In genomic region chr9:91366226-91366998, GRCm38 (mm10) we compare ENCODE assay signal across 12 mouse cellular contexts. TPM values are rescaled to one million over a fixed set of nuclear protein-coding genes. Genes with fewer than 3 reads are reported as not detected.
DNase-seq lines count a peak whose midpoint lies in the region; ATAC-seq and TF ChIP-seq lines count a peak whose summit lies in the region.
"Had no signal": no experiment of that assay in that cellular context is flagged by ENCODE, and none has a peak within 500 bp of the region (broad histone marks: within the 10 kb centered on the region; RNA-seq: fewer than 3 reads in every experiment).

No protein-coding gene starts in this region.

- H3K9me3 ChIP-seq in limb, embryonic 10.5 days (replicated peaks), result no peaks in the 10 kb centered on the region
- no peaks in the 10 kb centered on the region for H3K9me3 ChIP-seq in liver, embryonic 12.5 days (replicated peaks)
- H3K9me3 ChIP-seq: embryonic facial prominence, embryonic 15.5 days; heart, embryonic 13.5 days had no signal

- peaks cover 100% of the 10 kb centered on the region for H3K27me3 ChIP-seq in limb, embryonic 10.5 days (ENCODE audit: low read depth, poor library complexity, severe bottlenecking)
- peaks cover 100% of the 10 kb centered on the region for H3K27me3 ChIP-seq in liver, embryonic 12.5 days (replicated peaks)

- no peaks in the 10 kb centered on the region for H3K4me1 ChIP-seq in embryonic fibroblast, embryonic 13.5 days (ENCODE audit: control insufficient read depth, insufficient read depth, low read length)
- peaks cover 20% of the 10 kb centered on the region for H3K4me1 ChIP-seq in limb, embryonic 10.5 days
- peaks cover 10% of the 10 kb centered on the region; the same call in 1 of the 2 replicates for H3K4me1 ChIP-seq in liver, embryonic 12.5 days

- no peak overlapping the region; the same call in 1 of the 2 replicates for H3K4me3 ChIP-seq in left cerebral cortex, adult 2 months
- 0 out of 2 replicates have a peak overlapping the region, but pooled peaks have one; percentile 7 for H3K4me3 ChIP-seq in embryonic fibroblast, embryonic 13.5 days (ENCODE audit: insufficient read depth, low read length)
- no peak overlapping the region for H3K4me3 ChIP-seq in limb, embryonic 10.5 days
- no peak overlapping the region for H3K4me3 ChIP-seq in liver, embryonic 12.5 days

- no peak overlapping the region for H3K4me2 ChIP-seq in liver, embryonic 12.5 days

- H3K27ac ChIP-seq in left cerebral cortex, adult 2 months, result peak overlapping the region; percentile 36; the same call in 1 of the 2 replicates
- no peak overlapping the region; the same call in 1 of the 2 replicates for H3K27ac ChIP-seq in embryonic fibroblast, embryonic 13.5 days (ENCODE audit: insufficient read depth, low read length)
- H3K27ac ChIP-seq in limb, embryonic 10.5 days, result no peak overlapping the region
- no peak overlapping the region for H3K27ac ChIP-seq in liver, embryonic 12.5 days
- H3K27ac ChIP-seq: embryonic facial prominence, embryonic 15.5 days; heart, embryonic 13.5 days had no signal

- WGBS in limb, embryonic 10.5 days, result 0% methylated on average over 18 of the region's 18 CpGs
- WGBS in liver, embryonic 12.5 days (ENCODE audit: insufficient replicate concordance), result 4% methylated on average over 17 of the region's 18 CpGs

- intact Hi-C loops in left cerebral cortex, adult 2 months (cut with DNase I), result no loop called here

- no peak overlapping the region for H3K9ac ChIP-seq in liver, embryonic 12.5 days
- H3K9ac ChIP-seq: embryonic facial prominence, embryonic 15.5 days; heart, embryonic 13.5 days had no signal

- no peak for TF ChIP-seq CTCF in left cerebral cortex, adult 2 months (IDR thresholded peaks at IDR 0.05)
- no peak for TF ChIP-seq CTCF in embryonic fibroblast, embryonic 13.5 days (IDR thresholded peaks at IDR 0.05; ENCODE audit: borderline replicate concordance, insufficient read depth, low read length)

- no peak for DNase-seq in left cerebral cortex, adult 2 months (ENCODE audit: extremely low spot score in 1 of 2, low spot score in 2 of 2)
- DNase-seq in left cerebral cortex, adult 18-20 months (ENCODE audit: low spot score in 2 of 2), result no peak
- DNase-seq in limb, embryonic 10.5 days (ENCODE audit: low spot score), result peak; percentile 51
- DNase-seq in retina, embryonic 14.5 days (ENCODE audit: low spot score), result peak; percentile 42
- DNase-seq in adrenal gland, postnatal 36 days, result no peak
- DNase-seq: B cell, adult 2 months; kidney, adult 8-10 months had no signal

- TF ChIP-seq POLR2A in embryonic fibroblast, embryonic 13.5 days (IDR thresholded peaks at IDR 0.05; ENCODE audit: low read depth, low read length), result no peak

- no peaks in the 10 kb centered on the region for H3K36me3 ChIP-seq in limb, embryonic 10.5 days
- no peaks in the 10 kb centered on the region for H3K36me3 ChIP-seq in liver, embryonic 12.5 days
- H3K36me3 ChIP-seq: embryonic facial prominence, embryonic 15.5 days; heart, embryonic 13.5 days had no signal

- no peak for ATAC-seq in liver, embryonic 12.5 days
- ATAC-seq in frontal cortex, adult (ENCODE audit: low TSS enrichment), result no peak

RNA-seq across cellular contexts. Expression of gene Zic1, which starts 0.8 kb away (rescaled TPM):
- total RNA-seq in left cerebral cortex, adult 2 months (2021), result 10 to 100 TPM; 15.8 to 16.0 TPM
- 10 to 100 TPM; 10.7 to 14.3 TPM for total RNA-seq in left cerebral cortex, adult 18-20 months (2021)
- 4.0 and 8.9 TPM in 2 replicates for polyA plus RNA-seq in embryonic fibroblast, embryonic 13.5 days (2011; ENCODE audit: insufficient read length, low read depth, missing spikeins)
- polyA plus RNA-seq in limb, embryonic 10.5 days (2016; fragmentation: Nextera tagmentation; extraction: Ambion mirVana), result 0.05 and 0.06 TPM in 2 replicates
- not detected in 2 replicates for polyA plus RNA-seq in liver, embryonic 12.5 days (2016; fragmentation: Nextera tagmentation; extraction: Ambion mirVana)
- not detected for total RNA-seq in adrenal gland, postnatal 36 days (2021)
- polyA plus RNA-seq: heart, embryonic 13.5 days had no signal

RNA-seq across cellular contexts. Expression of gene Zic4, which starts 4.2 kb away (rescaled TPM):
- total RNA-seq in left cerebral cortex, adult 2 months (2021), result 1 to 10 TPM; 4.0 to 4.6 TPM
- 1 to 10 TPM; 3.5 to 4.4 TPM for total RNA-seq in left cerebral cortex, adult 18-20 months (2021)
- 1.6 and 2.6 TPM in 2 replicates for polyA plus RNA-seq in embryonic fibroblast, embryonic 13.5 days (2011; ENCODE audit: insufficient read length, low read depth, missing spikeins)
- polyA plus RNA-seq in limb, embryonic 10.5 days (2016; fragmentation: Nextera tagmentation; extraction: Ambion mirVana), result 0.05 and 0.24 TPM in 2 replicates
- polyA plus RNA-seq in liver, embryonic 12.5 days (2016; fragmentation: Nextera tagmentation; extraction: Ambion mirVana), result not detected in 2 replicates
- total RNA-seq in adrenal gland, postnatal 36 days (2021), result not detected
- polyA plus RNA-seq: heart, embryonic 13.5 days had no signal

Comparison
In these comparisons a context has a peak if more than half of its experiments do, and no peak if none do; other contexts are left out.
1. DNase-seq: peak in limb, embryonic 10.5 days (single experiment) and retina, embryonic 14.5 days (single experiment); none in left cerebral cortex, adult 2 months (0 of 2), left cerebral cortex, adult 18-20 months (0 of 2) and adrenal gland, postnatal 36 days (0 of 2).
2. RNA of gene Zic1, which starts 0.8 kb away (total RNA-seq): 15.8 to 16.0 TPM in left cerebral cortex, adult 2 months and 10.7 to 14.3 TPM in left cerebral cortex, adult 18-20 months; not detected in adrenal gland, postnatal 36 days; every median in the first group is over 10 times any median in the second.
3. RNA of gene Zic4, which starts 4.2 kb away (total RNA-seq): 4.0 to 4.6 TPM in left cerebral cortex, adult 2 months and 3.5 to 4.4 TPM in left cerebral cortex, adult 18-20 months; not detected in adrenal gland, postnatal 36 days; every median in the first group is over 4 times any median in the second.